Mouse (Mus musculus): ENCODE data around the gene Tacc2. TPM values are rescaled to one million over a fixed set of nuclear protein-coding genes. Genes with fewer than 3 reads are reported as not detected.
A peak's percentile ranks its signal among the peaks of the same experiment; 100 is the strongest.

Tacc2 gene
- total and polyA plus RNA-seq, 2 experiments: 10.0 to 14.3 TPM

DNA sequence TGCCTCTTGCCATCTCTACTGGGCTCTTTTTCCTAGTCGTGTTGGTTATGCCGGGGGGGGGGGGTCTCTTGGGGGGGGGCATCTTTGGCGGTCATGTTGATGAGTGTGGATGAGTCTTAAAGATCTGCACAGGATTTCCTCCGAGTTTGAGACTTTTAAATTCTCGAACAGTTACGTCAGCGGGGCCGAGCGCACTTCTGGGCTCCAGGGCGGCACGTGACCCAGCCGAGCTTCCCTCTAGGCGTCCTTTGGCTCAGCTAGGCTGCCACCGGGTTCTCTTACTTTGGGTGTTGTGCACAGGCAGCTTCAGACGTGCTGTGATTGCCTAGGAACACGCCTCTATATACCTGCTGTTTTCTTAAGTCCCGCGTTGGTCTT, 69.5 kb downstream of the Tacc2 start:
- no peak for TF ChIP-seq POLR2A (IDR thresholded peaks at IDR 0.05; ENCODE audit: extremely low read depth, insufficient read depth, low read length)
- no peak for TF ChIP-seq CTCF (IDR thresholded peaks at IDR 0.05; ENCODE audit: low read depth, low read length)
- Histone ChIP-seq H3K4me1 (ENCODE audit: control insufficient read depth, insufficient read depth, low read length) (peaks cover 6% of the 10 kb centered on the region; the same call in 1 of the 2 replicates), H3K9ac (ENCODE audit: low read depth, low read length) (peak overlapping the region; percentile 80), H3K79me2 (ENCODE audit: control insufficient read depth, insufficient read depth, low read length) (peaks cover 21% of the 10 kb centered on the region; the same call in 1 of the 2 replicates), H3K4me3 (ENCODE audit: insufficient read depth, low read depth, low read length) (peak overlapping the region; percentile 66), H3K27me3 (ENCODE audit: control insufficient read depth, insufficient read depth, low read length) (no peaks in the 10 kb centered on the region), H3K27ac (replicated peaks; ENCODE audit: insufficient read depth, low read depth, low read length) (peak overlapping the region; percentile 78), H3K36me3 (ENCODE audit: control insufficient read depth, insufficient read depth, low read length) (no peaks in the 10 kb centered on the region)
- 5% methylated on average over 17 of the region's 18 CpGs for WGBS
- peak; percentile 71 for DNase-seq (ENCODE audit: extremely low read depth, low read depth, low spot score)

DNA sequence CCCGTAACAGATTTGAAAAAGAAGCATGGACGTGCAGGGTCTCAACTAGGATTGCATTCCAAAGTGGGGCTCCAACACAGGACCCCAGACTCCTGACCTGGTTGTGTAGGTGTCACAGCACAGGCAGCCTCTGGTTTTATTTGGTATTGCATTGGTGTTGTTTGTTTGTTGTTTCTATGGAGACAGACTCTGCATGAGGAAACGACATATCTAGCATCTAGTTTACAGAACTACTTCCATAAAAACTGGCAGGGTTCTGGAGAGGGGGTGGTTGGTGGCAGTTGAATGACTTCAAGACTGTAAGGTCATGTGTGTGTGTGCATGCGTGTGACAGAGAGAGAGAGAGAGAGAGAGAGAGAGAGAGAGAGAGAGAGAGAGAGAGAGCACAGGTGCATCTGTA, 70.8 kb downstream of the Tacc2 start:
- Histone ChIP-seq H3K36me3 (ENCODE audit: control insufficient read depth, insufficient read depth, low read length) (no peaks in the 10 kb centered on the region), H3K9ac (ENCODE audit: low read depth, low read length) (no peak overlapping the region), H3K4me1 (ENCODE audit: control insufficient read depth, insufficient read depth, low read length) (peaks cover 6% of the 10 kb centered on the region; the same call in 1 of the 2 replicates), H3K27ac (replicated peaks; ENCODE audit: insufficient read depth, low read depth, low read length) (no peak overlapping the region), H3K4me3 (ENCODE audit: insufficient read depth, low read depth, low read length) (no peak overlapping the region), H3K27me3 (ENCODE audit: control insufficient read depth, insufficient read depth, low read length) (no peaks in the 10 kb centered on the region), H3K79me2 (ENCODE audit: control insufficient read depth, insufficient read depth, low read length) (peaks cover 27% of the 10 kb centered on the region; the same call in 1 of the 2 replicates)
- peak; percentile 31 for DNase-seq (ENCODE audit: extremely low read depth, low read depth, low spot score)
- 57% methylated on average over 4 of the region's 4 CpGs for WGBS
- TF ChIP-seq CTCF (IDR thresholded peaks at IDR 0.05; ENCODE audit: low read depth, low read length): no peak
- TF ChIP-seq POLR2A (IDR thresholded peaks at IDR 0.05; ENCODE audit: extremely low read depth, insufficient read depth, low read length): no peak

DNA sequence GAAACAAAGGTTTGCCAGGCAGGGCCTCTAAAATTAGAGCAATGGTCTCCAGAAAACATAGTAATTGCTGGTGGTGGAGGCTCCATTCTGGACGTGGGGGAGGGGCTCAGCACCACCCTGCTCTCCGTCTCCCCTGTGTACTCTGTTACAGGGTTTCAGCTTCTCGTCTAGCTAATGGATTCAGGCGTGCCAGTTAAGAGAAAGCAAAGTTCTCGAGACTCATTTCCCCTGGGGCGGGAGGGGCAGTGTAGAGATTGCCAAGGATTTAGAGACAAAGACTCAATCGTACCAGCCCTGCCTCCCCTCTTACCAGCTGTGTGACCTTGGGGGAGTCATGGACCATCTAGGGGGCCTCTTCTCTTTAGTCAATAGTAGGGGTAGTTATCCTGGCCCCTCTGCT, 72.0 kb downstream of the Tacc2 start:
- H3K27ac ChIP-seq (replicated peaks; ENCODE audit: insufficient read depth, low read depth, low read length): no peak overlapping the region
- no peak overlapping the region for H3K9ac ChIP-seq (ENCODE audit: low read depth, low read length)
- WGBS: 78% methylated on average over 7 of the region's 7 CpGs
- no peak for DNase-seq (ENCODE audit: extremely low read depth, low read depth, low spot score)
- TF ChIP-seq POLR2A (IDR thresholded peaks at IDR 0.05; ENCODE audit: extremely low read depth, insufficient read depth, low read length) (no peak), CTCF (IDR thresholded peaks at IDR 0.05; ENCODE audit: low read depth, low read length) (no peak)
- H3K79me2 ChIP-seq (ENCODE audit: control insufficient read depth, insufficient read depth, low read length): peaks cover 36% of the 10 kb centered on the region; the same call in 1 of the 2 replicates
- H3K4me1 ChIP-seq (ENCODE audit: control insufficient read depth, insufficient read depth, low read length): peaks cover 6% of the 10 kb centered on the region
- H3K36me3 ChIP-seq (ENCODE audit: control insufficient read depth, insufficient read depth, low read length): no peaks in the 10 kb centered on the region
- H3K27me3 ChIP-seq (ENCODE audit: control insufficient read depth, insufficient read depth, low read length): no peaks in the 10 kb centered on the region
- H3K4me3 ChIP-seq (ENCODE audit: insufficient read depth, low read depth, low read length): no peak overlapping the region

DNA sequence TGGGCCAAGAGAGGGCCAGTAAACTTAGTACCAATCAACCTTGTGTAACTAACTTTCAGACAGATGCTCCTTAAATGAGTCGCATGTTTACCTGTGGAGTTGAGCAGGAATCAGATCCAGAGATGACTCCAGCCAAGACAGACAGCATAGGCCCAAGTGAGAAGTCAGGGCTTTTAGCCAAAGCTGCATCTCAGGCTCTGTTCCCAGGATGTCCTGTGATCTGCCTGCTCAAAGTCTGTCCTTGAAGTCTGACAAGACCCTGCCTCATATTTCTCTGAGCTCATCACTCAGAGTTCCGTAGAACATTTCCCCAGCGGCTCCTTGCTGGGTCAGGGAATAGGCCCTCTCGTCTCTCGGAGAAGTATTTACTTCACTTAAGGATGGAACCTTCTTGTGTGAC, 73.4 kb downstream of the Tacc2 start:
- H3K27me3 ChIP-seq (ENCODE audit: control insufficient read depth, insufficient read depth, low read length): no peaks in the 10 kb centered on the region
- H3K27ac ChIP-seq (replicated peaks; ENCODE audit: insufficient read depth, low read depth, low read length): no peak overlapping the region
- no peak overlapping the region for H3K9ac ChIP-seq (ENCODE audit: low read depth, low read length)
- H3K4me1 ChIP-seq (ENCODE audit: control insufficient read depth, insufficient read depth, low read length): peaks cover 9% of the 10 kb centered on the region
- H3K36me3 ChIP-seq (ENCODE audit: control insufficient read depth, insufficient read depth, low read length): no peaks in the 10 kb centered on the region
- 88% methylated on average over 5 of the region's 5 CpGs for WGBS
- DNase-seq (ENCODE audit: extremely low read depth, low read depth, low spot score): no peak
- peaks cover 36% of the 10 kb centered on the region; the same call in 1 of the 2 replicates for H3K79me2 ChIP-seq (ENCODE audit: control insufficient read depth, insufficient read depth, low read length)
- no peak for TF ChIP-seq CTCF (IDR thresholded peaks at IDR 0.05; ENCODE audit: low read depth, low read length)
- no peak for TF ChIP-seq POLR2A (IDR thresholded peaks at IDR 0.05; ENCODE audit: extremely low read depth, insufficient read depth, low read length)
- no peak overlapping the region for H3K4me3 ChIP-seq (ENCODE audit: insufficient read depth, low read depth, low read length)

DNA sequence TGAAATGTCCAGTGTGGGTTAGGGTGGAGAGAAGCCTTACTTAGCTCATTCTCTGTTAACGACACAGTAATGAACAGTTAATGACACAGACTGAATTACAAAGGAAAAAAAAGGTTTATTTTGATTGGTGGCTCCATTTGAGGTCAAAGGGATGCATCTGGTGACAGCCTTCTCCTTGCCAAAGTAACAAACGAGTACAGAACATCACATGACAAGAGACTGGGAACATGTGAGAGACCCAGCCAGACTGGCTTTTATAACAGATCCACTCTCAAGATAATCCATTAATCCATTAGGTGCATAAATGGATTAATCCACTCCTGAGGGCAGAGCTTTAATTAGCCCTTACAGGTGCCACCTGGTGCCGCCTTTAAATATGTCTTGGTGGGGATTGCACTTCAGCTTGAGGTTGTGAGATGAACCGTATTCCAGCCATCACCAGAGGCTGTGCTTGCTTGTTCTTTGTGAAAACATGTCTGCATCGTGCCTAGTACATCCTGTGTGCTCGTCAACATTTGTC, 75.9 kb downstream of the Tacc2 start:
- TF ChIP-seq POLR2A (IDR thresholded peaks at IDR 0.05; ENCODE audit: extremely low read depth, insufficient read depth, low read length) (no peak), CTCF (IDR thresholded peaks at IDR 0.05; ENCODE audit: low read depth, low read length) (no peak)
- no peak overlapping the region for H3K9ac ChIP-seq (ENCODE audit: low read depth, low read length)
- H3K36me3 ChIP-seq (ENCODE audit: control insufficient read depth, insufficient read depth, low read length): no peaks in the 10 kb centered on the region
- peaks cover 44% of the 10 kb centered on the region for H3K79me2 ChIP-seq (ENCODE audit: control insufficient read depth, insufficient read depth, low read length)
- WGBS: 77% methylated on average over 6 of the region's 6 CpGs
- H3K4me1 ChIP-seq (ENCODE audit: control insufficient read depth, insufficient read depth, low read length): peaks cover 8% of the 10 kb centered on the region
- H3K4me3 ChIP-seq (ENCODE audit: insufficient read depth, low read depth, low read length): no peak overlapping the region
- no peaks in the 10 kb centered on the region for H3K27me3 ChIP-seq (ENCODE audit: control insufficient read depth, insufficient read depth, low read length)
- no peak overlapping the region for H3K27ac ChIP-seq (replicated peaks; ENCODE audit: insufficient read depth, low read depth, low read length)
- peak; percentile 63 for DNase-seq (ENCODE audit: extremely low read depth, low read depth, low spot score)

DNA sequence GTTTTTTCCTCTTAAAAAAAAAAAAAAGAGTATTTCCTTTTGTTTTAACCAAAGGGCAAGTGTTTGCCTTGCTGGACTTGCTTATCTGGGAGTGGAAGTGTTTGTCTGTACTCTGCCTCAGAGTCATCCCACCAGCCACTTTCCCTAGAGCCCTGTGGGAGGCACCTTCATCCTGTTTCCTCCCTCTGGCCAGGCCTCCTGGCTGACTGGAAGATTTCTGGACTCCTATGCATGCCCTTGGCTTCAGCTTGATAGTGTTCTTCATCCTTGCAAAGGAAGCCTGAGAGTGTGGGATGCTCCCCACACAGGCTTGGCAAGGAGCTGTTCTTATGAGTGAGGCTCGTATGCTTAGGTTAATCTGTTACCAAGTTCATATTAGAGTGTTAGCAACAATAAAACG, 77.3 kb downstream of the Tacc2 start:
- Histone ChIP-seq H3K36me3 (ENCODE audit: control insufficient read depth, insufficient read depth, low read length) (no peaks in the 10 kb centered on the region; the same call in 1 of the 2 replicates), H3K4me1 (ENCODE audit: control insufficient read depth, insufficient read depth, low read length) (peaks cover 8% of the 10 kb centered on the region), H3K27ac (replicated peaks; ENCODE audit: insufficient read depth, low read depth, low read length) (0 out of 2 replicates have a peak overlapping the region, but pooled peaks have one; percentile 28), H3K9ac (ENCODE audit: low read depth, low read length) (no peak overlapping the region), H3K4me3 (ENCODE audit: insufficient read depth, low read depth, low read length) (no peak overlapping the region), H3K27me3 (ENCODE audit: control insufficient read depth, insufficient read depth, low read length) (no peaks in the 10 kb centered on the region), H3K79me2 (ENCODE audit: control insufficient read depth, insufficient read depth, low read length) (peaks cover 40% of the 10 kb centered on the region)
- TF ChIP-seq CTCF (IDR thresholded peaks at IDR 0.05; ENCODE audit: low read depth, low read length) (no peak), POLR2A (IDR thresholded peaks at IDR 0.05; ENCODE audit: extremely low read depth, insufficient read depth, low read length) (no peak)
- WGBS: 19% methylated on average over 2 of the region's 2 CpGs
- DNase-seq (ENCODE audit: extremely low read depth, low read depth, low spot score): no peak

Measured in liver, adult 2 months (tissue).